Mouse (Mus musculus): ENCODE measurements around the gene Klk1b27. TPM values are rescaled to one million over a fixed set of nuclear protein-coding genes. Genes with fewer than 3 reads are reported as not detected.
"Not testable (repeated sequence)": the region's sequence is repeated elsewhere in the genome, so short reads cannot be mapped to it uniquely, and the experiment has no call there.

Gene Klk1b27
- total and polyA plus RNA-seq, 2 experiments: not detected

DNA sequence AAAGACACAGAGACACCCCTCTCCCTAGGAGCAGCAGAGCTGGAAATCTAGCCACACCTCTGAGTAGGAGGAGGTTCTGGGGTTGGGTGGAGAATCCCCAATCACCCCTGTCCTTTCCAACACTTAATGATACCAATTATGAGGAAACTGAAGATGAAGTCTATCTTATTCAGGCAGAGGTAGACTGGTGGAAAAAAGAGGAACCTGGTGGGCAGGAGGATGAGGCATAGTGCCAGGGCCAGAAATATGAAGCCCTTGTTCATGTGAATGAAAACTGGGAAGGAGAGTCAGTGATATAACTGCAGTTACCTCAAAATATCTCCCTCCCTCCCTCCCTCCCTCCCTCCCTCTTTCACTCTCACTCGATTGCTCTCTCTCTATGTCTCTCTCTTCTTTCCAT, 25.6 kb downstream of the Klk1b27 start:
- no peak overlapping the region for H3K4me3 ChIP-seq (ENCODE audit: insufficient read depth, low read depth, low read length)
- DNase-seq (ENCODE audit: extremely low read depth, low read depth, low spot score): no peak
- 70% methylated on average over 1 of the region's 1 CpGs for WGBS

DNA sequence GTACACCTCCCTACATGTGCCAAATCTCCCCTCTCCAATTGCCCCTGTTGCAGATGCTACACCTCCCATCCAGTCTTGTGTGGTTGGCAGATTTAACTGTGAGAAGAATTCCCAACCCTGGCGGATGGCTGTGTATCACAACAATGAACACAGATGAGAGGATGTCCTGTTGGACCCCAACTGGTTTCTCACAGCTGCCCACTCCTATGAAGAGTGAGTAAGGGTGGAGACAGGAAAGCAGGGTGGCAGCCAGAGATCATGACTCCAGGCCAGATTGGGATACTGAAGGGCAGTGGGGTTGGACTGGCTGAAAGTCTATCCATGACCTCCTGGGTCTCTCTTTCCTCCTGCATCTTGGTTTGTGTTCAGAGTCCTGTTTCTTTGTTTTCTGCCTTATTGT, 44.0 kb downstream of the Klk1b27 start:
- Histone ChIP-seq H3K27ac (replicated peaks; ENCODE audit: insufficient read depth, low read depth, low read length) (no peak overlapping the region), H3K4me1 (ENCODE audit: control insufficient read depth, insufficient read depth, low read length) (no peaks in the 10 kb centered on the region), H3K4me3 (ENCODE audit: insufficient read depth, low read depth, low read length) (no peak overlapping the region), H3K79me2 (ENCODE audit: control insufficient read depth, insufficient read depth, low read length) (no peaks in the 10 kb centered on the region), H3K9ac (ENCODE audit: low read depth, low read length) (no peak overlapping the region), H3K27me3 (ENCODE audit: control insufficient read depth, insufficient read depth, low read length) (no peaks in the 10 kb centered on the region), H3K36me3 (ENCODE audit: control insufficient read depth, insufficient read depth, low read length) (no peaks in the 10 kb centered on the region)
- 85% methylated on average over 1 of the region's 1 CpGs for WGBS
- TF ChIP-seq CTCF (IDR thresholded peaks at IDR 0.05; ENCODE audit: low read depth, low read length): no peak
- no peak for TF ChIP-seq POLR2A (IDR thresholded peaks at IDR 0.05; ENCODE audit: extremely low read depth, insufficient read depth, low read length)
- no peak for DNase-seq (ENCODE audit: extremely low read depth, low read depth, low spot score)

More for the DNA sequence above, 25.6 kb downstream of the Klk1b27 start:
- Histone ChIP-seq H3K27ac (replicated peaks; ENCODE audit: insufficient read depth, low read depth, low read length) (no peak overlapping the region), H3K27me3 (ENCODE audit: control insufficient read depth, insufficient read depth, low read length) (no peaks in the 10 kb centered on the region), H3K36me3 (ENCODE audit: control insufficient read depth, insufficient read depth, low read length) (no peaks in the 10 kb centered on the region), H3K4me1 (ENCODE audit: control insufficient read depth, insufficient read depth, low read length) (no peaks in the 10 kb centered on the region), H3K9ac (ENCODE audit: low read depth, low read length) (no peak overlapping the region), H3K79me2 (ENCODE audit: control insufficient read depth, insufficient read depth, low read length) (no peaks in the 10 kb centered on the region)
- TF ChIP-seq POLR2A (IDR thresholded peaks at IDR 0.05; ENCODE audit: extremely low read depth, insufficient read depth, low read length) (no peak), CTCF (IDR thresholded peaks at IDR 0.05; ENCODE audit: low read depth, low read length) (no peak)

DNA sequence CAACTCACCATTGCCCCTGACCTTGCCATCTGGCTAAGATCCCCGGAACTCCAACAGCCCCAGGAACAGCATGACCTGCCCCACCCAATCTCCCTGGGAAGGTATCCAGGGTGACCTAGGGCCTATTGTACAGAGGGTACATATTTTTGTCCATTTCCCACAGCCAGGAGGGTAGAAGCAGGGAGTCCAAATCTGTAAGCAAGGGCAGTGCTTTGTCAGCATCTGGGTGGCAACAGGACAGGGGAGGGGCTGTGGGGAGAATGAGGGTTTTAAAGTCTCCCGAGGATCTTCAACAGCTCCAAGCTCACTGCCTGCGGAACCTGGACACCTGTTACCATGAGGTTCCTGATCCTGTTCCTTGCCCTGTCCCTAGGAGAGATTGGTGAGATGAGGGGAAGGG, 49.9 kb downstream of the Klk1b27 start, which contains the start of gene Klk1b21:
Gene Klk1b21 (plus strand): TSS at position 301 of the 400 bp plus-strand sequence.
- DNase-seq (ENCODE audit: extremely low read depth, low read depth, low spot score); H3K27me3 ChIP-seq (ENCODE audit: control insufficient read depth, insufficient read depth, low read length); H3K4me1 ChIP-seq (ENCODE audit: control insufficient read depth, insufficient read depth, low read length); H3K27ac ChIP-seq (replicated peaks; ENCODE audit: insufficient read depth, low read depth, low read length); H3K4me3 ChIP-seq (ENCODE audit: insufficient read depth, low read depth, low read length); H3K36me3 ChIP-seq (ENCODE audit: control insufficient read depth, insufficient read depth, low read length); H3K9ac ChIP-seq (ENCODE audit: low read depth, low read length); H3K79me2 ChIP-seq (ENCODE audit: control insufficient read depth, insufficient read depth, low read length): not testable (repeated sequence)
- 79% methylated on average over 3 of the region's 3 CpGs for WGBS

Other genes starting within 250 kb of the Klk1b27 start
- gene Klk7, start 241.0 kb upstream of the Klk1b27 start, total RNA-seq (2014; rRNA removed): not detected in 2 replicates
- gene Klk7, start 241.0 kb upstream of the Klk1b27 start, polyA plus RNA-seq (2012; rRNA removed): not detected in 2 replicates
- gene Klk6, start 227.8 kb upstream of the Klk1b27 start, total RNA-seq (2014; rRNA removed): not detected in 2 replicates
- gene Klk6, start 227.8 kb upstream of the Klk1b27 start, polyA plus RNA-seq (2012; rRNA removed): not detected in 2 replicates
- not detected in 2 replicates for gene Klk5, start 210.3 kb upstream of the Klk1b27 start, total RNA-seq (2014; rRNA removed)
- gene Klk5, start 210.3 kb upstream of the Klk1b27 start, polyA plus RNA-seq (2012; rRNA removed): not detected in 2 replicates
- gene Klk4, start 171.1 kb upstream of the Klk1b27 start, total RNA-seq (2014; rRNA removed): not detected in 2 replicates
- not detected in 2 replicates for gene Klk4, start 171.1 kb upstream of the Klk1b27 start, polyA plus RNA-seq (2012; rRNA removed)
- not detected in 2 replicates for gene Klk15, start 118.5 kb upstream of the Klk1b27 start, total RNA-seq (2014; rRNA removed)
- gene Klk15, start 118.5 kb upstream of the Klk1b27 start, polyA plus RNA-seq (2012; rRNA removed): not detected in 2 replicates
- not detected in 2 replicates for gene Klk1b8, start 101.6 kb upstream of the Klk1b27 start, total RNA-seq (2014; rRNA removed)
- gene Klk1b8, start 101.6 kb upstream of the Klk1b27 start, polyA plus RNA-seq (2012; rRNA removed): not detected in 2 replicates
- gene Klk1b1, start 85.5 kb upstream of the Klk1b27 start, total RNA-seq (2014; rRNA removed): not detected in 2 replicates
- gene Klk1b1, start 85.5 kb upstream of the Klk1b27 start, polyA plus RNA-seq (2012; rRNA removed): not detected in 2 replicates
- gene Klk1b9, start 76.2 kb upstream of the Klk1b27 start, total RNA-seq (2014; rRNA removed): not detected in 2 replicates
- gene Klk1b9, start 76.2 kb upstream of the Klk1b27 start, polyA plus RNA-seq (2012; rRNA removed): not detected in 2 replicates
- gene Klk1b11, start 56.4 kb upstream of the Klk1b27 start, total RNA-seq (2014; rRNA removed): not detected in 2 replicates
- not detected in 2 replicates for gene Klk1b11, start 56.4 kb upstream of the Klk1b27 start, polyA plus RNA-seq (2012; rRNA removed)
- not detected in 2 replicates for gene Klk1b26, start 40.1 kb upstream of the Klk1b27 start, total RNA-seq (2014; rRNA removed)
- not detected in 2 replicates for gene Klk1b26, start 40.1 kb upstream of the Klk1b27 start, polyA plus RNA-seq (2012; rRNA removed)
- not detected in 2 replicates for gene Klk1b21, start 50.0 kb downstream of the Klk1b27 start, total RNA-seq (2014; rRNA removed)
- gene Klk1b21, start 50.0 kb downstream of the Klk1b27 start, polyA plus RNA-seq (2012; rRNA removed): not detected in 2 replicates
- not detected in 2 replicates for gene Klk1b22, start 60.4 kb downstream of the Klk1b27 start, total RNA-seq (2014; rRNA removed)
- 0.51 TPM in 1 of 2 replicates, not detected in the other for gene Klk1b22, start 60.4 kb downstream of the Klk1b27 start, polyA plus RNA-seq (2012; rRNA removed)
- gene Klk1b16, start 84.5 kb downstream of the Klk1b27 start, total RNA-seq (2014; rRNA removed): not detected in 2 replicates
- not detected in 2 replicates for gene Klk1b16, start 84.5 kb downstream of the Klk1b27 start, polyA plus RNA-seq (2012; rRNA removed)
- gene Klk1b24, start 135.9 kb downstream of the Klk1b27 start, total RNA-seq (2014; rRNA removed): not detected in 2 replicates
- gene Klk1b24, start 135.9 kb downstream of the Klk1b27 start, polyA plus RNA-seq (2012; rRNA removed): not detected in 2 replicates
- not detected in 2 replicates for gene Klk1b3, start 145.9 kb downstream of the Klk1b27 start, total RNA-seq (2014; rRNA removed)
- gene Klk1b3, start 145.9 kb downstream of the Klk1b27 start, polyA plus RNA-seq (2012; rRNA removed): not detected in 2 replicates
- gene Klk1b4, start 155.1 kb downstream of the Klk1b27 start, total RNA-seq (2014; rRNA removed): 2.0 and 2.6 TPM in 2 replicates
- 4.5 and 7.4 TPM in 2 replicates for gene Klk1b4, start 155.1 kb downstream of the Klk1b27 start, polyA plus RNA-seq (2012; rRNA removed)
- 0.28 TPM in 1 of 2 replicates, not detected in the other for gene Klk1b5, start 163.7 kb downstream of the Klk1b27 start, total RNA-seq (2014; rRNA removed)
- not detected in 2 replicates for gene Klk1b5, start 163.7 kb downstream of the Klk1b27 start, polyA plus RNA-seq (2012; rRNA removed)
- gene Klk1, start 173.1 kb downstream of the Klk1b27 start, total RNA-seq (2014; rRNA removed): 2.2 and 11.1 TPM in 2 replicates
- gene Klk1, start 173.1 kb downstream of the Klk1b27 start, polyA plus RNA-seq (2012; rRNA removed): 0.57 and 1.9 TPM in 2 replicates
- gene Gm36864, start 183.9 kb downstream of the Klk1b27 start, total RNA-seq (2014; rRNA removed): not detected in 2 replicates
- gene Gm36864, start 183.9 kb downstream of the Klk1b27 start, polyA plus RNA-seq (2012; rRNA removed): not detected in 2 replicates
- 0.18 and 0.20 TPM in 2 replicates for gene 1700028J19Rik, start 194.4 kb downstream of the Klk1b27 start, total RNA-seq (2014; rRNA removed)
- gene 1700028J19Rik, start 194.4 kb downstream of the Klk1b27 start, polyA plus RNA-seq (2012; rRNA removed): 0.77 and 1.4 TPM in 2 replicates
- 6.1 and 7.2 TPM in 2 replicates for gene 2410002F23Rik, start 194.4 kb downstream of the Klk1b27 start, total RNA-seq (2014; rRNA removed)
- 14.3 and 30.1 TPM in 2 replicates for gene 2410002F23Rik, start 194.4 kb downstream of the Klk1b27 start, polyA plus RNA-seq (2012; rRNA removed)
- not detected in 2 replicates for gene Acp4, start 205.1 kb downstream of the Klk1b27 start, total RNA-seq (2014; rRNA removed)
- not detected in 2 replicates for gene Acp4, start 205.1 kb downstream of the Klk1b27 start, polyA plus RNA-seq (2012; rRNA removed)
- gene Gm15517, start 209.2 kb downstream of the Klk1b27 start, total RNA-seq (2014; rRNA removed): not detected in 2 replicates
- gene Gm15517, start 209.2 kb downstream of the Klk1b27 start, polyA plus RNA-seq (2012; rRNA removed): not detected in 2 replicates

All from liver, adult 2 months (tissue).